Mouse (Mus musculus) limb, embryonic 13.5 days (tissue): ENCODE results near the gene Chd9. TPM values are rescaled to one million over a fixed set of nuclear protein-coding genes. Genes with fewer than 3 reads are reported as not detected.
"Not testable (repeated sequence)": the region's sequence is repeated elsewhere in the genome, so short reads cannot be mapped to it uniquely, and the experiment has no call there.

Experiments
- ATAC-seq: fragments of 200-750 bp; cut with Nextera tagmentation; 2 replicates; pipeline ENCODE4 v1.8.0; 2017; ENCODE audit warnings: low read depth, moderate number of reproducible peaks, moderate TSS enrichment; ENCODE audit not compliant: low FRiP score
- H3K27ac ChIP-seq: fragments of 300-500 bp; sonication (generic); 2 replicates; pipeline ENCODE4 v1.5.1; 2015; ENCODE audit warnings: inconsistent platforms, mild to moderate bottlenecking, moderate library complexity
- H3K27me3 ChIP-seq: fragments of 300-500 bp; sonication (generic); 2 replicates; pipeline ENCODE4 v1.6.1; 2015; ENCODE audit warnings: mild to moderate bottlenecking, inconsistent platforms
- H3K36me3 ChIP-seq: fragments of 300-500 bp; sonication (generic); 2 replicates; pipeline ENCODE4 v1.6.1; 2015; ENCODE audit warnings: inconsistent platforms, mild to moderate bottlenecking, moderate library complexity
- H3K4me1 ChIP-seq: fragments of 300-500 bp; sonication (generic); 2 replicates; pipeline ENCODE4 v1.6.1; 2015; ENCODE audit warnings: inconsistent platforms
- H3K4me2 ChIP-seq: fragments of 300-500 bp; sonication (generic); replicated peaks from 2 replicates; pipeline ENCODE4 v1.6.1; 2015; ENCODE audit warnings: inconsistent platforms, mild to moderate bottlenecking, moderate library complexity
- H3K4me3 ChIP-seq: fragments of 300-500 bp; sonication (generic); 2 replicates; pipeline ENCODE4 v1.5.1; 2015; ENCODE audit warnings: moderate library complexity, mild to moderate bottlenecking, inconsistent platforms
- H3K9ac ChIP-seq: fragments of 300-500 bp; sonication (generic); 2 replicates; pipeline ENCODE4 v1.6.1; 2015; ENCODE audit warnings: mild to moderate bottlenecking, inconsistent platforms
- H3K9me3 ChIP-seq: fragments of 300-500 bp; sonication (generic); 2 replicates; pipeline ENCODE4 v1.6.1; 2016; ENCODE audit warnings: inconsistent platforms
- WGBS: fragments of 180-500 bp; shearing (Covaris S2); methylation state at CpG from one replicate; pipeline ENCODE4 v1.1.7; 2015; 5-methylcytosine and 5-hydroxymethylcytosine counted together
- polyA plus RNA-seq: library from polyadenylated mRNA; unstranded; fragments of >200 nt; fragmentation: Nextera tagmentation; extraction: Ambion mirVana; gene quantifications from 2 replicates; pipeline ENCODE4 v1.2.1, GENCODE M21; 2015

Chd9 gene
- polyA plus RNA-seq, 1 experiment from 2014 or later, result 108 TPM

- WGBS, result 62% methylated on average over 2 of the region's 2 CpGs
Observed at GRCm38 (mm10) chr8:90902002-90902401, 73.8 kb downstream of the Chd9 start.

GRCm38 (mm10) chr8:90904171-90904706 is 76.1 kb downstream of the Chd9 start:
- no peak overlapping the region for H3K4me3 ChIP-seq
- H3K27ac ChIP-seq, result no peak overlapping the region
- H3K4me1 ChIP-seq, result peaks cover 5% of the 10 kb centered on the region; the same call in 1 of the 2 replicates
- H3K9ac ChIP-seq, result no peak overlapping the region
- WGBS, result 83% methylated on average over 2 of the region's 2 CpGs
- no peaks in the 10 kb centered on the region for H3K36me3 ChIP-seq
- no peaks in the 10 kb centered on the region for H3K9me3 ChIP-seq
- no peak overlapping the region for H3K4me2 ChIP-seq
- no peak for ATAC-seq
- no peaks in the 10 kb centered on the region for H3K27me3 ChIP-seq

More at GRCm38 (mm10) chr8:90902002-90902401, 73.8 kb downstream of the Chd9 start:
- Histone ChIP-seq H3K36me3 (no peaks in the 10 kb centered on the region), H3K4me1 (0 out of 2 replicates have a peak, but pooled peaks cover 6% of the 10 kb centered on the region), H3K27me3 (no peaks in the 10 kb centered on the region), H3K9ac (no peak overlapping the region), H3K27ac (no peak overlapping the region), H3K4me2 (no peak overlapping the region), H3K9me3 (no peaks in the 10 kb centered on the region), H3K4me3 (no peak overlapping the region)
- ATAC-seq, result no peak

GRCm38 (mm10) chr8:90906922-90907321 is 78.8 kb downstream of the Chd9 start:
- 90% methylated on average over 4 of the region's 4 CpGs for WGBS
- H3K27ac ChIP-seq, result no peak overlapping the region
- no peaks in the 10 kb centered on the region for H3K36me3 ChIP-seq
- H3K9me3 ChIP-seq, result no peaks in the 10 kb centered on the region
- H3K9ac ChIP-seq, result no peak overlapping the region
- peak overlapping the region; percentile 85; the same call in 1 of the 2 replicates for H3K4me3 ChIP-seq
- H3K27me3 ChIP-seq, result no peaks in the 10 kb centered on the region
- H3K4me1 ChIP-seq, result peaks cover 13% of the 10 kb centered on the region; the same call in 1 of the 2 replicates
- no peak for ATAC-seq
- H3K4me2 ChIP-seq, result peak overlapping the region; percentile 92

GRCm38 (mm10) chr8:90907516-90907847 is 79.3 kb downstream of the Chd9 start:
- Histone ChIP-seq H3K9me3 (no peaks in the 10 kb centered on the region), H3K4me2 (peak overlapping the region; percentile 92), H3K27ac (peak overlapping the region; percentile 78; the same call in 1 of the 2 replicates), H3K36me3 (no peaks in the 10 kb centered on the region), H3K9ac (peak overlapping the region; percentile 89), H3K27me3 (no peaks in the 10 kb centered on the region), H3K4me1 (peaks cover 13% of the 10 kb centered on the region; the same call in 1 of the 2 replicates), H3K4me3 (peak overlapping the region; percentile 85)
- 20% methylated on average over 10 of the region's 10 CpGs for WGBS
- no peak for ATAC-seq

- Histone ChIP-seq H3K27ac (peak overlapping the region; percentile 78; the same call in 1 of the 2 replicates), H3K4me2 (peak overlapping the region; percentile 92), H3K4me3 (peak overlapping the region; percentile 85), H3K9ac (peak overlapping the region; percentile 89), H3K4me1 (peaks cover 13% of the 10 kb centered on the region; the same call in 1 of the 2 replicates), H3K27me3 (no peaks in the 10 kb centered on the region), H3K9me3 (no peaks in the 10 kb centered on the region), H3K36me3 (no peaks in the 10 kb centered on the region)
- ATAC-seq, result peak; percentile 98
- WGBS, result under 1% methylated on average over 73 of the region's 89 CpGs
Observed at GRCm38 (mm10) chr8:90907848-90908551, 79.8 kb downstream of the Chd9 start.

GRCm38 (mm10) chr8:90908580-90909471 is 80.7 kb downstream of the Chd9 start:
- Histone ChIP-seq H3K9ac (peak overlapping the region; percentile 89), H3K4me2 (peak overlapping the region; percentile 92), H3K9me3 (no peaks in the 10 kb centered on the region), H3K36me3 (no peaks in the 10 kb centered on the region), H3K27me3 (no peaks in the 10 kb centered on the region), H3K4me3 (peak overlapping the region; percentile 85), H3K4me1 (peaks cover 13% of the 10 kb centered on the region; the same call in 1 of the 2 replicates), H3K27ac (peak overlapping the region; percentile 65)
- WGBS, result under 1% methylated on average over 70 of the region's 89 CpGs
- ATAC-seq, result peak; percentile 51; the same call in 1 of the 2 replicates

GRCm38 (mm10) chr8:90923158-90923905 is 95.2 kb downstream of the Chd9 start:
- Histone ChIP-seq H3K9me3 (no peaks in the 10 kb centered on the region), H3K4me1 (no peaks in the 10 kb centered on the region), H3K4me2 (no peak overlapping the region), H3K27ac (no peak overlapping the region), H3K9ac (no peak overlapping the region), H3K27me3 (no peaks in the 10 kb centered on the region), H3K4me3 (no peak overlapping the region), H3K36me3 (peaks cover 9% of the 10 kb centered on the region)
- ATAC-seq, result no peak
- WGBS, result 79% methylated on average over 3 of the region's 3 CpGs

GRCm38 (mm10) chr8:90928412-90928811 is 100.3 kb downstream of the Chd9 start:
- Histone ChIP-seq H3K9me3 (no peaks in the 10 kb centered on the region), H3K4me3 (no peak overlapping the region), H3K27me3 (no peaks in the 10 kb centered on the region), H3K27ac (no peak overlapping the region), H3K4me2 (no peak overlapping the region), H3K36me3 (peaks cover 15% of the 10 kb centered on the region), H3K9ac (no peak overlapping the region), H3K4me1 (no peaks in the 10 kb centered on the region)
- ATAC-seq, result no peak
- WGBS, result 36% methylated on average over 1 of the region's 1 CpGs

- not testable (repeated sequence) for H3K27me3 ChIP-seq, H3K4me2 ChIP-seq, H3K27ac ChIP-seq, H3K9me3 ChIP-seq, H3K4me3 ChIP-seq, ATAC-seq, H3K4me1 ChIP-seq, H3K9ac ChIP-seq
- peaks cover 23% of the 10 kb centered on the region for H3K36me3 ChIP-seq
Observed at GRCm38 (mm10) chr8:90930125-90930524, 102.0 kb downstream of the Chd9 start.

GRCm38 (mm10) chr8:90932934-90933333 is 104.8 kb downstream of the Chd9 start:
- 59% methylated on average over 11 of the region's 11 CpGs for WGBS
- ATAC-seq, result no peak
- H3K27me3 ChIP-seq, result no peaks in the 10 kb centered on the region
- no peaks in the 10 kb centered on the region for H3K4me1 ChIP-seq
- H3K36me3 ChIP-seq, result peaks cover 39% of the 10 kb centered on the region
- no peaks in the 10 kb centered on the region for H3K9me3 ChIP-seq
- no peak overlapping the region for H3K9ac ChIP-seq
- no peak overlapping the region for H3K4me2 ChIP-seq
- no peak overlapping the region for H3K27ac ChIP-seq
- H3K4me3 ChIP-seq, result no peak overlapping the region

GRCm38 (mm10) chr8:90934786-90935185 is 106.6 kb downstream of the Chd9 start:
- Histone ChIP-seq H3K9me3 (no peaks in the 10 kb centered on the region), H3K4me2 (no peak overlapping the region), H3K27ac (no peak overlapping the region), H3K27me3 (no peaks in the 10 kb centered on the region), H3K4me3 (no peak overlapping the region), H3K4me1 (no peaks in the 10 kb centered on the region), H3K9ac (no peak overlapping the region), H3K36me3 (peaks cover 39% of the 10 kb centered on the region)
- no peak for ATAC-seq
- WGBS, result 82% methylated on average over 1 of the region's 1 CpGs
